Mouse (Mus musculus): ENCODE measurements around the gene Cdkn2aip. TPM values are rescaled to one million over a fixed set of nuclear protein-coding genes. Genes with fewer than 3 reads are reported as not detected.

Gene Cdkn2aip
- polyA plus RNA-seq (2014; fragmentation: Illumina TruSeq; extraction: RNeasy Lipid Tissue Mini Kit (QIAGEN cat#74804); ENCODE audit: low read depth, low replicate concordance), result 13.0 TPM

GRCm38 (mm10) chr8:47713761-47714745 is at the start of gene Cdkn2aip:
Cdkn2aip (minus strand) TSS chr8:47713932.

GRCm38 (mm10) chr8:47674777-47675710 is 38.7 kb downstream of the Cdkn2aip start, which contains the start of gene Ing2:
Ing2 (minus strand) TSS chr8:47675556.

Other genes with a start within 250 kb of the Cdkn2aip start
- 18.2 TPM for gene Trappc11, start 180.5 kb downstream of the Cdkn2aip start, polyA plus RNA-seq (2014; fragmentation: Illumina TruSeq; extraction: RNeasy Lipid Tissue Mini Kit (QIAGEN cat#74804); ENCODE audit: low read depth, low replicate concordance)
- 19.3 TPM for gene Rwdd4a, start 180.3 kb downstream of the Cdkn2aip start, polyA plus RNA-seq (2014; fragmentation: Illumina TruSeq; extraction: RNeasy Lipid Tissue Mini Kit (QIAGEN cat#74804); ENCODE audit: low read depth, low replicate concordance)
- 10.1 TPM for gene Ing2, start 38.4 kb downstream of the Cdkn2aip start, polyA plus RNA-seq (2014; fragmentation: Illumina TruSeq; extraction: RNeasy Lipid Tissue Mini Kit (QIAGEN cat#74804); ENCODE audit: low read depth, low replicate concordance)
- not detected for gene Cldn24, start 108.2 kb upstream of the Cdkn2aip start, polyA plus RNA-seq (2014; fragmentation: Illumina TruSeq; extraction: RNeasy Lipid Tissue Mini Kit (QIAGEN cat#74804); ENCODE audit: low read depth, low replicate concordance)
- gene Cldn22, start 110.5 kb upstream of the Cdkn2aip start, polyA plus RNA-seq (2014; fragmentation: Illumina TruSeq; extraction: RNeasy Lipid Tissue Mini Kit (QIAGEN cat#74804); ENCODE audit: low read depth, low replicate concordance), result not detected